Mouse (Mus musculus) heart, adult 2 months (tissue): ENCODE results near the gene Arhgap25. TPM values are rescaled to one million over a fixed set of nuclear protein-coding genes. Genes with fewer than 3 reads are reported as not detected.
A peak's percentile ranks its signal among the peaks of the same experiment; 100 is the strongest.
"Not testable (repeated sequence)": the region's sequence is repeated elsewhere in the genome, so short reads cannot be mapped to it uniquely, and the experiment has no call there.

Experiments
- DNase-seq, 2 experiments: peaks; one replicate each; pipeline ENCODE4 v3.0.0; 2021
- H3K27ac ChIP-seq: fragments of 200-600 bp; 2 replicates; pipeline ENCODE4 v1.8.1; 2022
- H3K27me3 ChIP-seq: fragments of 200-500 bp; 2 replicates; pipeline ENCODE4 v1.6.1; 2012; ENCODE audit warnings: mild to moderate bottlenecking, low read length, inconsistent platforms, mixed read lengths; ENCODE audit not compliant: control insufficient read depth, insufficient read depth
- H3K36me3 ChIP-seq: fragments of 200-500 bp; 2 replicates; pipeline ENCODE4 v1.6.1; 2012; ENCODE audit warnings: low read length, inconsistent platforms; ENCODE audit not compliant: control insufficient read depth, insufficient read depth
- H3K4me1 ChIP-seq: fragments of 200-500 bp; 2 replicates; pipeline ENCODE4 v1.6.1; 2011; ENCODE audit warnings: low read length; ENCODE audit not compliant: control insufficient read depth, insufficient read depth
- H3K4me3 ChIP-seq: fragments of 200-600 bp; 2 replicates; pipeline ENCODE4 v1.8.1; 2022
- H3K79me2 ChIP-seq: fragments of 200-500 bp; replicated peaks from 2 replicates; pipeline ENCODE4 v1.6.1; 2012; ENCODE audit warnings: mild to moderate bottlenecking, inconsistent platforms, low read length, moderate library complexity, mixed read lengths; ENCODE audit not compliant: control insufficient read depth, insufficient read depth
- H3K9ac ChIP-seq: fragments of 200-500 bp; 2 replicates; pipeline ENCODE4 v1.6.1; 2012; ENCODE audit warnings: low read depth, mild to moderate bottlenecking, control low read depth, inconsistent platforms, low read length, mixed read lengths
- CTCF ChIP-seq: fragments of 200-600 bp; IDR thresholded peaks from 2 replicates; pipeline ENCODE4 v1.8.1; 2022; ENCODE audit warnings: antibody characterized with exemption, mild to moderate bottlenecking, moderate library complexity
- EP300 ChIP-seq: fragments of 200-500 bp; IDR thresholded peaks from 2 replicates; pipeline ENCODE4 v1.6.1; 2011; ENCODE audit warnings: low read depth, low read length, control low read depth; ENCODE audit not compliant: insufficient read depth
- POLR2A ChIP-seq: fragments of 200-500 bp; IDR thresholded peaks from 2 replicates; pipeline ENCODE4 v1.6.1; 2011; ENCODE audit warnings: mild to moderate bottlenecking, low read depth, low read length, control low read depth; ENCODE audit not compliant: insufficient read depth
- WGBS: fragments of 180-500 bp; shearing (Covaris S2); methylation state at CpG from one replicate; pipeline ENCODE4 v1.1.7; 2018; 5-methylcytosine and 5-hydroxymethylcytosine counted together
- intact Hi-C: fragments of 180-260 bp; cut with DNase I; formaldehyde crosslinking; loops from one replicate; pipeline ENCODE4 v1.15.1; 2025
- polyA plus RNA-seq: library from polyadenylated mRNA; depleted of rRNA; stranded (reverse); fragments of >200 nt; gene quantifications from 2 replicates; pipeline ENCODE4 v1.2.3, GENCODE M21; 2012
- total RNA-seq, 2 experiments: library from RNA; stranded (reverse); gene quantifications; 2 replicates each; pipeline ENCODE4 v1.2.3; 2021

Arhgap25 gene
- total and polyA plus RNA-seq, 3 experiments = 1.8 to 3.8 (median 3.2) TPM

GRCm38 (mm10) chr6:87522236-87522635 lies 10.8 kb downstream of the Arhgap25 start:
- H3K27ac ChIP-seq = no peak overlapping the region
- no peaks in the 10 kb centered on the region for H3K4me1 ChIP-seq
- intact Hi-C loops = loop anchor here (5.0 kb wide), 1 partner anchor 125 kb away; no protein-coding TSS in a partner anchor
- no peaks in the 10 kb centered on the region for H3K36me3 ChIP-seq
- TF ChIP-seq CTCF (peak; percentile 77), POLR2A (no peak), EP300 (no peak)
- no peaks in the 10 kb centered on the region for H3K27me3 ChIP-seq
- no peaks in the 10 kb centered on the region for H3K79me2 ChIP-seq
- H3K9ac ChIP-seq = no peak overlapping the region
- 22% methylated on average over 3 of the region's 3 CpGs for WGBS
- H3K4me3 ChIP-seq = no peak overlapping the region
- peak in 1 of 2 experiments; percentile 66 for DNase-seq

GRCm38 (mm10) chr6:87521705-87522104 lies 11.4 kb downstream of the Arhgap25 start:
- H3K79me2 ChIP-seq, H3K4me3 ChIP-seq, H3K4me1 ChIP-seq, H3K36me3 ChIP-seq, DNase-seq, H3K27ac ChIP-seq, H3K9ac ChIP-seq, H3K27me3 ChIP-seq: not testable (repeated sequence)
- WGBS = 90% methylated on average over 6 of the region's 6 CpGs
- intact Hi-C loops = loop anchor here (5.0 kb wide), 1 partner anchor 124 kb away; no protein-coding TSS in a partner anchor

GRCm38 (mm10) chr6:87520572-87520971 lies 12.5 kb downstream of the Arhgap25 start:
- TF ChIP-seq CTCF (no peak), EP300 (no peak)

GRCm38 (mm10) chr6:87519809-87520208 lies 13.2 kb downstream of the Arhgap25 start:
- no peaks in the 10 kb centered on the region for H3K27me3 ChIP-seq

More at GRCm38 (mm10) chr6:87520572-87520971, 12.5 kb downstream of the Arhgap25 start:
- H3K79me2 ChIP-seq = no peaks in the 10 kb centered on the region
- H3K9ac ChIP-seq = no peak overlapping the region
- no peak overlapping the region for H3K27ac ChIP-seq
- H3K4me1 ChIP-seq = no peaks in the 10 kb centered on the region
- no peak overlapping the region for H3K4me3 ChIP-seq
- no peak for DNase-seq
- H3K27me3 ChIP-seq = no peaks in the 10 kb centered on the region
- no peaks in the 10 kb centered on the region for H3K36me3 ChIP-seq
- WGBS = 89% methylated on average over 8 of the region's 8 CpGs
- intact Hi-C loops = loop anchor here (5.0 kb wide), 1 partner anchor 123 kb away; no protein-coding TSS in a partner anchor

GRCm38 (mm10) chr6:87518622-87519021 lies 14.4 kb downstream of the Arhgap25 start:
- H3K27ac ChIP-seq = no peak overlapping the region
- no peak overlapping the region for H3K9ac ChIP-seq
- intact Hi-C loops = no loop called here
- no peaks in the 10 kb centered on the region for H3K79me2 ChIP-seq
- no peak overlapping the region for H3K4me3 ChIP-seq
- no peaks in the 10 kb centered on the region for H3K4me1 ChIP-seq
- H3K27me3 ChIP-seq = no peaks in the 10 kb centered on the region
- TF ChIP-seq POLR2A = no peak
- TF ChIP-seq CTCF = no peak
- TF ChIP-seq EP300 = no peak
- 88% methylated on average over 10 of the region's 10 CpGs for WGBS
- H3K36me3 ChIP-seq = no peaks in the 10 kb centered on the region
- DNase-seq = no peak

More at GRCm38 (mm10) chr6:87519809-87520208, 13.2 kb downstream of the Arhgap25 start:
- TF ChIP-seq CTCF (no peak), POLR2A (no peak), EP300 (no peak)
- intact Hi-C loops = loop anchor here (5.0 kb wide), 1 partner anchor 123 kb away; no protein-coding TSS in a partner anchor
- Histone ChIP-seq H3K79me2 (no peaks in the 10 kb centered on the region), H3K9ac (no peak overlapping the region), H3K4me1 (no peaks in the 10 kb centered on the region), H3K4me3 (no peak overlapping the region), H3K27ac (no peak overlapping the region), H3K36me3 (no peaks in the 10 kb centered on the region)
- no peak for DNase-seq
- WGBS = 78% methylated on average over 11 of the region's 11 CpGs

GRCm38 (mm10) chr6:87517753-87518409 lies 15.2 kb downstream of the Arhgap25 start:
- Histone ChIP-seq H3K4me3 (no peak overlapping the region), H3K4me1 (no peaks in the 10 kb centered on the region), H3K27me3 (no peaks in the 10 kb centered on the region), H3K79me2 (no peaks in the 10 kb centered on the region), H3K36me3 (no peaks in the 10 kb centered on the region), H3K9ac (no peak overlapping the region), H3K27ac (no peak overlapping the region)
- intact Hi-C loops = no loop called here
- no peak for DNase-seq
- 56% methylated on average over 4 of the region's 4 CpGs for WGBS
- no peak for TF ChIP-seq POLR2A
- TF ChIP-seq EP300 = no peak
